Mouse (Mus musculus): ENCODE measurements around the gene Rrp12.

GRCm38 (mm10) chr19:41888191-41888590, 7.8 kb downstream of the Rrp12 start:
- no peak for TF ChIP-seq CTCF (IDR thresholded peaks at IDR 0.05; ENCODE audit: low read depth, low read length)
- no peak for TF ChIP-seq POLR2A (IDR thresholded peaks at IDR 0.05; ENCODE audit: borderline replicate concordance, low read depth, low read length)
